Mouse (Mus musculus) C2C12 (cell line): ENCODE results near the gene Ryk.
"Not testable (repeated sequence)": the region's sequence is repeated elsewhere in the genome, so short reads cannot be mapped to it uniquely, and the experiment has no call there.

Source experiments
- CEBPB ChIP-seq: IDR thresholded peaks from one replicate; pipeline ENCODE4 v1.6.1; 2011; ENCODE audit warnings: low read depth, mild to moderate bottlenecking, control low read depth, moderate library complexity
- CTCF ChIP-seq: IDR thresholded peaks from one replicate; pipeline ENCODE4 v1.5.1; 2011; ENCODE audit not compliant: control insufficient read depth, insufficient read depth, insufficient read length
- FOSL1 ChIP-seq: IDR thresholded peaks from one replicate; pipeline ENCODE4 v1.8.0; 2011; ENCODE audit warnings: mild to moderate bottlenecking, low read length; ENCODE audit not compliant: poor library complexity, insufficient read depth, severe bottlenecking
- MAX ChIP-seq: IDR thresholded peaks from one replicate; pipeline ENCODE4 v1.6.1; 2011; ENCODE audit warnings: mild to moderate bottlenecking, control low read depth
- MYOD1 ChIP-seq: IDR thresholded peaks from one replicate; pipeline ENCODE4 v1.6.1; 2011; ENCODE audit warnings: low read depth; ENCODE audit not compliant: control insufficient read depth, insufficient read length
- MYOG ChIP-seq: IDR thresholded peaks from one replicate; pipeline ENCODE4 v1.6.1; 2011; ENCODE audit not compliant: control insufficient read depth, insufficient read length; ENCODE audit errors: extremely low read depth
- USF1 ChIP-seq: IDR thresholded peaks from one replicate; pipeline ENCODE4 v1.6.1; 2011; ENCODE audit warnings: low read depth, mild to moderate bottlenecking, control low read depth, moderate library complexity

GRCm38 (mm10) chr9:102913597-102913996, 78.9 kb downstream of the Ryk start:
- TF ChIP-seq USF1, MYOG, CTCF, MYOD1, MAX, CEBPB, FOSL1: not testable (repeated sequence)
